Comparison of ENCODE assay signal across 8 mouse cellular contexts in the genomic region with DNA sequence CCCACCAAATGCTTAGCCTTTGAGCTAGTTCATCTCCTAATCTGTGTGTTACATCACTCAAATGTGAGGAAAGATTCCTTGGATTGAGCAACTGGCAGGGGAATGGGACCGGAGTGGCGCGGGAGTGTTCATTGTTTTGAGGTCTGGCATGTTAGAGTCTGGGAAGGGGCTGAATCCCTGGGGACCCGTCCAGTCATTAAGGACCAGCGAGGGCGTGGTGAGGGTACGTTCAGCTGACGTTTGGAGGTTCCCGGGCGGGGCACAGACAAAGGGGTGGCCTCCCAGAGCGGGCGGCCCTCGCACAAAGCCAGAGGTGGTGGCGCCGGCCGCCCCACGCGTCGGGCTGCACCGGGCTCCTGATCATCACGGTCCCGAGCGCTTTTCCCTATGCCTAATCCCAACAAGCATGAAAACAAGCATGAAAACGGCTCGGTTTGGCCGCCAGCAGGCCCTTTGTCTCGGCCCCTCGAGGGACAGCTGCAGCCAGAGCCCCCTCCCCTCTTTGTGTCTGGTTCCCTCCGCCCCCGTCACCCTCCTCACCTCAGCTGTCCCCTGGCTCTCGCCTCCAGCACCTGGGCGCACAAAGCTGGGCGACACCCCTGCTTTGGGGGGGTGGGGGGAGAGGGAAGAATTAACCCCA. TPM values are rescaled to one million over a fixed set of nuclear protein-coding genes. Genes with fewer than 3 reads are reported as not detected.
DNase-seq lines count a peak whose midpoint lies in the region; ATAC-seq lines count a peak whose summit lies in the region.

No protein-coding gene starts in this region.

- H3K27ac ChIP-seq in embryonic facial prominence, embryonic 11.5 days (replicated peaks; ENCODE audit: low read depth, low read length): peak overlapping the region; percentile 47; the same call in 1 of the 2 replicates
- no peak overlapping the region for H3K27ac ChIP-seq in intestine, embryonic 15.5 days
- peak overlapping the region; percentile 67; the same call in 1 of the 2 replicates for H3K27ac ChIP-seq in neural tube, embryonic 12.5 days

- H3K9ac ChIP-seq in embryonic facial prominence, embryonic 11.5 days (replicated peaks; ENCODE audit: low read length): peak overlapping the region; percentile 77
- H3K9ac ChIP-seq in intestine, embryonic 15.5 days: peak overlapping the region; percentile 37; the same call in 1 of the 2 replicates
- peak overlapping the region; percentile 55 for H3K9ac ChIP-seq in neural tube, embryonic 12.5 days

- H3K27me3 ChIP-seq in embryonic facial prominence, embryonic 11.5 days (ENCODE audit: control insufficient read depth, insufficient read depth, low read length): no peaks in the 10 kb centered on the region
- H3K27me3 ChIP-seq in intestine, embryonic 15.5 days (replicated peaks): peaks cover 20% of the 10 kb centered on the region
- peaks cover 6% of the 10 kb centered on the region; the same call in 1 of the 2 replicates for H3K27me3 ChIP-seq in neural tube, embryonic 12.5 days (replicated peaks)

- WGBS in embryonic facial prominence, embryonic 11.5 days: 2% methylated on average over 33 of the region's 33 CpGs
- 6% methylated on average over 33 of the region's 33 CpGs for WGBS in intestine, embryonic 15.5 days
- WGBS in neural tube, embryonic 12.5 days: 1% methylated on average over 33 of the region's 33 CpGs

- peak; percentile 20 to 32 for DNase-seq in kidney, postnatal 4 days
- no peak for DNase-seq in kidney, postnatal 36 days
- DNase-seq in embryonic facial prominence, embryonic 11.5 days (ENCODE audit: low spot score): peak; percentile 69
- DNase-seq in layer of hippocampus, postnatal 36 days: no peak
- no peak for DNase-seq in frontal cortex, adult 2 months (ENCODE audit: extremely low spot score in 1 of 2, low spot score in 1 of 2)

- peak; percentile 67 for ATAC-seq in embryonic facial prominence, embryonic 11.5 days (replicated peaks; ENCODE audit: insufficient number of reproducible peaks, low FRiP score, low TSS enrichment, low read depth)
- ATAC-seq in intestine, embryonic 15.5 days: peak; percentile 41; the same call in 1 of the 2 replicates
- peak; percentile 86 for ATAC-seq in neural tube, embryonic 12.5 days (ENCODE audit: low FRiP score, low read depth)
- ATAC-seq in monocyte, adult 5-6 weeks (replicated peaks; ENCODE audit: insufficient number of reproducible peaks, low FRiP score, low TSS enrichment, poor library complexity, severe bottlenecking): no peak

- H3K4me2 ChIP-seq in embryonic facial prominence, embryonic 11.5 days (ENCODE audit: low read depth, low read length): peak overlapping the region; percentile 62
- peak overlapping the region; percentile 70 for H3K4me2 ChIP-seq in intestine, embryonic 15.5 days (replicated peaks)
- peak overlapping the region; percentile 65 for H3K4me2 ChIP-seq in neural tube, embryonic 12.5 days (replicated peaks)

- H3K9me3 ChIP-seq in embryonic facial prominence, embryonic 11.5 days (replicated peaks; ENCODE audit: control insufficient read depth, low read length): no peaks in the 10 kb centered on the region
- H3K9me3 ChIP-seq in intestine, embryonic 15.5 days: no peaks in the 10 kb centered on the region
- H3K9me3 ChIP-seq in neural tube, embryonic 12.5 days: no peaks in the 10 kb centered on the region

- H3K4me3 ChIP-seq in embryonic facial prominence, embryonic 11.5 days (ENCODE audit: low read depth, low read length): peak overlapping the region; percentile 30
- peak overlapping the region; percentile 28 for H3K4me3 ChIP-seq in intestine, embryonic 15.5 days (replicated peaks)
- peak overlapping the region; percentile 27 for H3K4me3 ChIP-seq in neural tube, embryonic 12.5 days

- H3K36me3 ChIP-seq in embryonic facial prominence, embryonic 11.5 days (replicated peaks; ENCODE audit: control insufficient read depth, insufficient read depth, low read depth, low read length): no peaks in the 10 kb centered on the region
- H3K36me3 ChIP-seq in intestine, embryonic 15.5 days: no peaks in the 10 kb centered on the region
- H3K36me3 ChIP-seq in neural tube, embryonic 12.5 days: no peaks in the 10 kb centered on the region

- no peaks in the 10 kb centered on the region for H3K4me1 ChIP-seq in embryonic facial prominence, embryonic 11.5 days (ENCODE audit: control insufficient read depth, insufficient read depth, low read length)
- H3K4me1 ChIP-seq in intestine, embryonic 15.5 days (replicated peaks): peaks cover 12% of the 10 kb centered on the region
- peaks cover 11% of the 10 kb centered on the region; the same call in 1 of the 2 replicates for H3K4me1 ChIP-seq in neural tube, embryonic 12.5 days

RNA-seq across cellular contexts. Expression of a gene that starts 10.2 kb away (rescaled TPM):
- polyA plus RNA-seq in embryonic facial prominence, embryonic 11.5 days (2014; fragmentation: Nextera tagmentation; extraction: Ambion mirVana): 1.4 and 1.8 TPM in 2 replicates
- 1.8 and 2.2 TPM in 2 replicates for polyA plus RNA-seq in intestine, embryonic 15.5 days (2015; fragmentation: Nextera tagmentation; extraction: Ambion mirVana)
- 2.2 and 3.9 TPM in 2 replicates for polyA plus RNA-seq in neural tube, embryonic 12.5 days (2016; fragmentation: Nextera tagmentation; extraction: Ambion mirVana)
- 10 to 100 TPM; 62.2 to 74.0 TPM for total RNA-seq in layer of hippocampus, postnatal 36 days (2021)
- total RNA-seq in monocyte, adult 5-6 weeks (2017): 2.3 to 6.4 TPM (median 3.7 TPM) in 3 replicates
- 50.9 and 53.0 TPM in 2 replicates for polyA plus RNA-seq in frontal cortex, adult 2 months (2012; rRNA removed)

RNA-seq across cellular contexts. Expression of a gene that starts 57.6 kb away (rescaled TPM):
- polyA plus RNA-seq in embryonic facial prominence, embryonic 11.5 days (2014; fragmentation: Nextera tagmentation; extraction: Ambion mirVana): 562 and 576 TPM in 2 replicates
- 500 and 522 TPM in 2 replicates for polyA plus RNA-seq in intestine, embryonic 15.5 days (2015; fragmentation: Nextera tagmentation; extraction: Ambion mirVana)
- 448 and 479 TPM in 2 replicates for polyA plus RNA-seq in neural tube, embryonic 12.5 days (2016; fragmentation: Nextera tagmentation; extraction: Ambion mirVana)
- total RNA-seq in layer of hippocampus, postnatal 36 days (2021): 100 to 1,000 TPM; 103 to 111 TPM
- 64.6 to 85.4 TPM (median 64.6 TPM) in 3 replicates for total RNA-seq in monocyte, adult 5-6 weeks (2017)
- polyA plus RNA-seq in frontal cortex, adult 2 months (2012; rRNA removed): 171 and 176 TPM in 2 replicates

Comparison
In these comparisons a context has a peak if more than half of its experiments do, and no peak if none do; other contexts are left out.
1. DNase-seq: peak in kidney, postnatal 4 days (2 of 2) and embryonic facial prominence, embryonic 11.5 days (single experiment); none in kidney, postnatal 36 days (0 of 2), layer of hippocampus, postnatal 36 days (0 of 2) and frontal cortex, adult 2 months (0 of 2).
2. RNA of a gene that starts 10.2 kb away (polyA plus RNA-seq): 50.9 to 53.0 TPM in frontal cortex, adult 2 months; 2.2 to 3.9 TPM in neural tube, embryonic 12.5 days, 1.8 to 2.2 TPM in intestine, embryonic 15.5 days and 1.4 to 1.8 TPM in embryonic facial prominence, embryonic 11.5 days; every median in the first group is over 10 times any median in the second.
3. Peak in every context shown above with its lines, with median percentiles within 50 percentile points of each other: H3K4me2 ChIP-seq, H3K4me3 ChIP-seq and H3K9ac ChIP-seq.